Mouse (Mus musculus): ENCODE results near the gene Mypop. TPM values are rescaled to one million over a fixed set of nuclear protein-coding genes. Genes with fewer than 3 reads are reported as not detected.
A peak's percentile ranks its signal among the peaks of the same experiment; 100 is the strongest.

The Mypop gene
- polyA plus RNA-seq, 1 experiment, result 2.5 TPM

DNA sequence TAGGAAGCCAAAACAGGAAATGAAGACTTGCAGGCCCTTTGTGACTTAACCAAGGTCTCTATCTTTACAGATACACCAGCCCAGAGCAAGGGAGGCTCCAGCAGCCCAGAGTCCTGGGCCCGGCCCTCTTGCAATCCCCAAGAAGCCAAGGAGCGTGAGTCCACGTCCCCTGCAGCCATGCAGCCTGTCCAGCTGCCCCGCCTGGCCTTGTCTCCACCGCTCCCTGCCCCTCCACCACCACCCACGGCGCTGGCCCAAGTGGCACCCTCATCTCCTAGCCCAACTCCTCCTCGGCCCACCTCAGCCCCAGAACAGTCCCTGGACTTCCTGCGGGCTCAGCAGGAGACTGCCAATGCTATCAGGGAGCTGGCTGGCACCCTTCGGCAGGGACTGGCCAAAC is 9.4 kb downstream of the Mypop start:
- H3K4me3 ChIP-seq (ENCODE audit: extremely low read depth, insufficient read depth, insufficient read length), result peak overlapping the region; percentile 74
- H3K27ac ChIP-seq (ENCODE audit: insufficient read depth, low read length), result peak overlapping the region; percentile 92
- H3K4me1 ChIP-seq (ENCODE audit: control insufficient read depth, insufficient read depth, insufficient read length), result peaks cover 21% of the 10 kb centered on the region
- H3K36me3 ChIP-seq (ENCODE audit: control insufficient read depth, insufficient read depth, low read length), result peaks cover 21% of the 10 kb centered on the region
- TF ChIP-seq CTCF (IDR thresholded peaks at IDR 0.05; ENCODE audit: extremely low read depth, insufficient read depth, insufficient read length, insufficient replicate concordance) (no peak), POLR2A (IDR thresholded peaks at IDR 0.05; ENCODE audit: low read depth, low read length) (no peak)
- WGBS, result 33% methylated on average over 10 of the region's 10 CpGs
- peak in 1 of 2 experiments; percentile 24 for DNase-seq (ENCODE audit: low read depth in 1 of 2, low spot score in 2 of 2)
- H3K27me3 ChIP-seq (ENCODE audit: control insufficient read depth, insufficient read depth, low read length), result no peaks in the 10 kb centered on the region

GRCm38 (mm10) chr7:19001066-19001806 is 10.2 kb downstream of the Mypop start:
- no peaks in the 10 kb centered on the region for H3K27me3 ChIP-seq (ENCODE audit: control insufficient read depth, insufficient read depth, low read length)
- H3K4me3 ChIP-seq (ENCODE audit: extremely low read depth, insufficient read depth, insufficient read length), result peak overlapping the region; percentile 74
- 3% methylated on average over 18 of the region's 18 CpGs for WGBS
- peak; percentile 69 to 92 for DNase-seq (ENCODE audit: low read depth in 1 of 2, low spot score in 2 of 2)
- peaks cover 21% of the 10 kb centered on the region for H3K4me1 ChIP-seq (ENCODE audit: control insufficient read depth, insufficient read depth, insufficient read length)
- peaks cover 18% of the 10 kb centered on the region for H3K36me3 ChIP-seq (ENCODE audit: control insufficient read depth, insufficient read depth, low read length)
- peak overlapping the region; percentile 92 for H3K27ac ChIP-seq (ENCODE audit: insufficient read depth, low read length)
- TF ChIP-seq CTCF (IDR thresholded peaks at IDR 0.05; ENCODE audit: extremely low read depth, insufficient read depth, insufficient read length, insufficient replicate concordance) (peak; percentile 7; the same call in 1 of the 2 replicates), POLR2A (IDR thresholded peaks at IDR 0.05; ENCODE audit: low read depth, low read length) (peak; percentile 85)

DNA sequence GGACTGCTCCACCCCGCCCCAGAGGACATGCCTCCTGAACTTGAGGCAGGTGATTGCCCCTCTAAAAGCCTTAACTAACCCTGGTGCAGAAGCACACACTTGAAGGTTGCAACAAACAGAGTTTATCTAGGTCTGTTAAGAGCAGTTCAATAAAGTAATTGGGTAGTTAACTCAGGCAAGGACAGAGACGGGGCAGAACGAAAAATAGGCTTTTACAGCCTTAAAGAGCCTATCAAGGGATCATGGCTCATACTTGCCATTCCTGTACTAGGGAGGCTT is 10.7 kb downstream of the Mypop start:
- no peaks in the 10 kb centered on the region for H3K27me3 ChIP-seq (ENCODE audit: control insufficient read depth, insufficient read depth, low read length)
- H3K4me3 ChIP-seq (ENCODE audit: extremely low read depth, insufficient read depth, insufficient read length), result peak overlapping the region; percentile 74; the same call in 1 of the 2 replicates
- WGBS, result 66% methylated on average over 3 of the region's 3 CpGs
- peak overlapping the region; percentile 92 for H3K27ac ChIP-seq (ENCODE audit: insufficient read depth, low read length)
- peaks cover 14% of the 10 kb centered on the region for H3K36me3 ChIP-seq (ENCODE audit: control insufficient read depth, insufficient read depth, low read length)
- DNase-seq (ENCODE audit: low read depth in 1 of 2, low spot score in 2 of 2), result no peak
- H3K4me1 ChIP-seq (ENCODE audit: control insufficient read depth, insufficient read depth, insufficient read length), result peaks cover 21% of the 10 kb centered on the region
- TF ChIP-seq POLR2A (IDR thresholded peaks at IDR 0.05; ENCODE audit: low read depth, low read length), result no peak
- no peak for TF ChIP-seq CTCF (IDR thresholded peaks at IDR 0.05; ENCODE audit: extremely low read depth, insufficient read depth, insufficient read length, insufficient replicate concordance)

- Histone ChIP-seq H3K4me3 (ENCODE audit: extremely low read depth, insufficient read depth, insufficient read length) (no peak overlapping the region), H3K27me3 (ENCODE audit: control insufficient read depth, insufficient read depth, low read length) (no peaks in the 10 kb centered on the region), H3K27ac (ENCODE audit: insufficient read depth, low read length) (peak overlapping the region; percentile 92), H3K4me1 (ENCODE audit: control insufficient read depth, insufficient read depth, insufficient read length) (peaks cover 21% of the 10 kb centered on the region), H3K36me3 (ENCODE audit: control insufficient read depth, insufficient read depth, low read length) (peaks cover 14% of the 10 kb centered on the region)
- WGBS, result 20% methylated on average over 4 of the region's 4 CpGs
- DNase-seq (ENCODE audit: low read depth in 1 of 2, low spot score in 2 of 2), result no peak
- TF ChIP-seq POLR2A (IDR thresholded peaks at IDR 0.05; ENCODE audit: low read depth, low read length), result no peak
- TF ChIP-seq CTCF (IDR thresholded peaks at IDR 0.05; ENCODE audit: extremely low read depth, insufficient read depth, insufficient read length, insufficient replicate concordance), result no peak
Observed at GRCm38 (mm10) chr7:19002115-19002514, 11.1 kb downstream of the Mypop start.

- peak overlapping the region; percentile 37; the same call in 1 of the 2 replicates for H3K4me3 ChIP-seq (ENCODE audit: extremely low read depth, insufficient read depth, insufficient read length)
- peak; percentile 63 to 69 for DNase-seq (ENCODE audit: low read depth in 1 of 2, low spot score in 2 of 2)
- 2% methylated on average over 17 of the region's 17 CpGs for WGBS
- peaks cover 21% of the 10 kb centered on the region for H3K4me1 ChIP-seq (ENCODE audit: control insufficient read depth, insufficient read depth, insufficient read length)
- peak overlapping the region; percentile 73 for H3K27ac ChIP-seq (ENCODE audit: insufficient read depth, low read length)
- no peaks in the 10 kb centered on the region for H3K27me3 ChIP-seq (ENCODE audit: control insufficient read depth, insufficient read depth, low read length)
- H3K36me3 ChIP-seq (ENCODE audit: control insufficient read depth, insufficient read depth, low read length), result peaks cover 8% of the 10 kb centered on the region; the same call in 1 of the 2 replicates
- TF ChIP-seq POLR2A (IDR thresholded peaks at IDR 0.05; ENCODE audit: low read depth, low read length) (no peak), CTCF (IDR thresholded peaks at IDR 0.05; ENCODE audit: extremely low read depth, insufficient read depth, insufficient read length, insufficient replicate concordance) (no peak)
Observed at GRCm38 (mm10) chr7:19002848-19003498, 11.9 kb downstream of the Mypop start.

GRCm38 (mm10) chr7:19003902-19004630 is 13.0 kb downstream of the Mypop start, which contains the start of gene Irf2bp1:
Irf2bp1 (plus strand) TSS chr7:19004044.
- DNase-seq (ENCODE audit: low read depth in 1 of 2, low spot score in 2 of 2), result peak; percentile 86 to 92
- WGBS, result under 1% methylated on average over 87 of the region's 90 CpGs
- TF ChIP-seq POLR2A (IDR thresholded peaks at IDR 0.05; ENCODE audit: low read depth, low read length) (peak; percentile 56; the same call in 1 of the 2 replicates), CTCF (IDR thresholded peaks at IDR 0.05; ENCODE audit: extremely low read depth, insufficient read depth, insufficient read length, insufficient replicate concordance) (no peak)
- Histone ChIP-seq H3K4me1 (ENCODE audit: control insufficient read depth, insufficient read depth, insufficient read length) (peaks cover 21% of the 10 kb centered on the region), H3K36me3 (ENCODE audit: control insufficient read depth, insufficient read depth, low read length) (peaks cover 7% of the 10 kb centered on the region; the same call in 1 of the 2 replicates), H3K27ac (ENCODE audit: insufficient read depth, low read length) (peak within 1 kb of the TSS; percentile 96), H3K27me3 (ENCODE audit: control insufficient read depth, insufficient read depth, low read length) (no peaks in the 10 kb centered on the region), H3K4me3 (ENCODE audit: extremely low read depth, insufficient read depth, insufficient read length) (peak within 1 kb of the TSS; percentile 91)

Measured in spleen, adult 2 months (tissue).